Mouse (Mus musculus): Measurements from ENCODE around the gene Ceacam3. TPM values are rescaled to one million over a fixed set of nuclear protein-coding genes. Genes with fewer than 3 reads are reported as not detected.

The Ceacam3 gene
- total RNA-seq (2021) (not detected), polyA plus RNA-seq (2012; rRNA removed) (not detected in 2 replicates)
- long read RNA-seq: 0 reads

DNA sequence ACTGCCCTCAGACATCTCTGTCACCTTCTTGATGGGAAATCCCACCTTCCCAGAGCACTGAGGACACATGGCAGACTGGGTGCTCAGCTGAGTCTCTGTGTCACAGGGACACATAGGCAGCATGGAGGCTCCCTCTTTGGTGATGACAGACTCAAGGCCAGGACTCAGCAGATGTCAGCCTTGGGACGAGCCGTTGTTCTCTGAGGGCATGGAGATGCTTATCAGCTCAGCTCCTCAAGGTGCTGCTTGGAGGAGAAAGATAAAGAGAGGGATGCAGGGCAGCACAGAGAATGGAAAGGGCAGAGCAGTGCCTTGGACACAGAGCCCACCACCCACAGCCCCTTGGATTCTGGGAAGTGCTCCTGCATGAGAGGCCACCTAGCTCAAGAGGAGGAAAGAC, at the start of gene Ceacam3:
Ceacam3 (plus strand) TSS at position 352 of the 400 bp plus-strand sequence.
- no peak for DNase-seq

DNA sequence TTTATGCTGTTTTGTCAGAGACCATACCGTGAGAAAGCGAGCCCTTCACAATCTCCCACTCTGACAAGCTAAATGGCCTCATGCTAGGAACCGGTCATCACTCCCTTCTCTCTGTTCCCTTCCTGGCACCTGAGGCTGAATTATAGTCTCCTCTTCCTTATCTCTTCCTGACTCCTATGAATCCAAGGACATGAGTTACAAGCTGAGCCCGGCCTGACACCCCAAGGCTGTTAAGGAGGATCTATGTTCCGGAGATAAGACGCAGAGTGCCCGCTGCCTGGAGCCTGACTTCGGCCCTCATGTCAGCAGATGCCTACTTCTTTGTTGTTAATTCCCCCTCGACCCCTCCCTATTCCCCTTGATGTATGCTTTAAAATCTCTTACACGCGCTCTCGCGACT, 48.5 kb upstream of the Ceacam3 start:
- DNase-seq: peak; percentile 48

DNA sequence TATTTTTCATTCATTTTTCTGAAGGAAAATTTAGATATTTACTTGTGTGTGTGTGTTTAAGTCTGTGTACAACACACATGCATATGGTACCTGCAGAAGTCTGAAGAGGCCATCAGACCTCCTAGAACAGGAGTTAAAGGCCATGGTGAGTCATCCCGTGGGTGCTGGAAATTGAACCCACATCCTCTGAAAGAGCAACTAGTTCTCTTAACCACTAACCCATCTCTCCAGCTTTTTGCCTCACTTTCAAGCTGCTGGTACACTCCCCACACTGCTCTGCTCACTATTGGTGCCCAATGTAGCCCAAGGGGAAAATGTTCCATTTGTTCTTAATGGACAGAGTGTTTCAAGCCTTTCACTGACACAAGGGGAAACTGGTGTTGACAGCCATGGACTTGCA, 14.8 kb upstream of the Ceacam3 start:
- DNase-seq: no peak

DNA sequence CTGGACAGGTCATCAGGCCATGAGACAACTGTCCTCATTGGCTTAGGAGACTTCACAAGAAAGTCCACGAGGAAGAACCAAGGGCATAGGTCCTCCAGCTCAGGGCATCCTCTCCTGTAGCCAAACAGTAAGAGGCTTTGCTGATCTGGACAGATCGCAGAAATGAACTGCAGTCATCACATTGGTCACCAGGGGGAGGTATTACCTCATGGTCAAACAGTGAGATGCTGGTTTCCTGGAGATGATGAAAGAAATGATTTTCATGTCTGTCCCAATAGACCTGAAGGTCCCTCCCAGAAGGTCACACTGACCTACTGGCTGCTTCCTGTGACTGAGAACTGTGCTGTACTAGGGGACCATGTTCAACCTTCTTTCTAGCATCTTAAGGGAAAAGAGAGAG, 5.6 kb downstream of the Ceacam3 start:
- DNase-seq: peak; percentile 47

DNA sequence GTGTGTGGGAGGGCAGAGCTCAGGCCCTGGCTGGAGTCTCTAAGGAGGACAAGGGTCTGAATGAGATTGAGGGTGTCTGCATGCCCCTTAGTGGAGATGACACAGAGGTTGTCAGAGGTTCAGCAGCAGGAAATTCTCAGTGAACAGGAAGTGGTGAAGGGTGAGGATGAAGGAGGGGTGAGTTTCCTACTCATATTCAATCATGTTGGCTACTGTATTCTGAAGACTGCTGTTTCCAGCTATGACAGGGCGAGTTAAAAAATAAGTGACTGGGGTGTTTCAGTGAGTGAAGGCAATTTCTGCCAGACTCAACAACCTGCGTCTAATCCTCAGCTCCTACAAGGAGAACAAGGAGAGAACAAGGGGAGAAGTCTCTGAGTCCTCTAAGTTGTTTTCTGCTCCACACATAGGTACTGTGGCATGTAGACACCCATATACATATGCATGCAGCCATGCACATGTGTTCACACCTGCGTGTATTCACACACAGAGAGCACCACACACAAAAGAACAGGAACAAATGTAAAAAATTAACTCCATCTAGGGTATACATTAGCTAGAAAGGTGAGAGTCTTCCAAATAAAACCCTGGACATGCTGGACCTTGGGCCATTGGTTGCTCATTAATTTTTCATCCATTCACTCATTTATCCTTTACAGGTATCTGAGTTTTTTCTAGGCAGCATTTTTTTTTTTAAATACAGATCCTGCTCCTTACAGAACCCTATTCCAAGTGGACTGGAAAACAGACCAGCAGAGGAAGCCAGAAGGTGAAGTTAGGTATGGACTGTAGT, 7.0 kb downstream of the Ceacam3 start:
- no peak for DNase-seq

DNA sequence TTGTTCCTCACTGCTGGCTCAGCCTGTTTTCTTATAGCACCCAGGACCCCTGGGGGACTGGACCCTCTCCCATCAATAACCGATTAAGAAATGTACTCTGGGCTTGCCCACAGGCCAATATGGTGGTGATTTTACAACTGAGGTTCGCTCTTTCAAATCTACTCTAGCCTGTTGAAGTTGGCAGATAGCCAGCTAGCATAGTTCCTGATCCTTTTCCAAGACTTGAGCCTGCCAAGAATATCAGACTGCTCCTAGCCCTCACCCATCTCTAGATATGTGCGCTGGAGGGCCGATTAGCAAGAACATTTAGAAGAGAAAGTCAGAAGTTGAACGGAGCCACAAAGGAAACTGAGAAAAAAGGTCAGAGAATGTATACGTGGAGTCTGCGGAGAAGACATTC, 8.9 kb downstream of the Ceacam3 start:
- no peak for DNase-seq

DNA sequence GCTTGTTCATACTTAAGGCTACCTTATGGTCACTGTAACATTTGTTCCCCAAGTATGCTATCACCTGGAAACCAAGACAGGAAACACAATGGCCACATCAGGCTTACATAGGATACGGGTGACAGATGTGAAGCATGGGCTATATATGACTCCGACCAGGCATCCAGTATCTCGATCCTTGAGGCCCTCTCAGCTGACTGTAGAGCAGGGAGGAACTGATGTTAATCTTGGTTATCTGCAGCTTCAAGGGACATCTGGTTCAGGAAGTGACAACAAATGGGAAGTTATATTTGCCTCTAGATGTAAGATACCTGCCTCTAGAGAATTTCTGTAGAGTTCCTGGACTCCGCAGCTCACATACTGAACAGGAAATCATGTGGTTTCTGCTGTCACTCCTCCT, 21.7 kb downstream of the Ceacam3 start:
- no peak for DNase-seq

DNA sequence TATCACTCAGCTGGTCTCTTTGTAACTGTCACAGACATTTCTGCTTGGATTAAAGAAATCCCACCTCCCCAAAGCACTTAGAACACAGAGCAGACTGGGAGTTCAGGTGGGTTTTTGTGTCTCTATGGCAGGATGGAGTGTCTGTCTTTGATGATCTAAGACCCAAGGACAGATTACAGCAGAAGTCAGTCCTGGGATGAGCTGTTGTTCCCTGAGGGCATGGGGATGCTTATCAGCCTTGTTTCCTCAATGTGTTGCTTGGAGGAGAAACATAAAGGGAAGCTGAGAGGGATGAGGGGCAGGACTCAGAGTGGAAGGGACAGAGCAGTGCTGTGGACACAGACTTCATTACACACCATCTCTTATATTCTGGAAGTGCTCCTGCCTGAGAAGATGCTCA, 53.1 kb downstream of the Ceacam3 start, which contains the start of gene Psg29:
Psg29 (plus strand) TSS at position 301 of the 400 bp plus-strand sequence.
- DNase-seq: no peak

DNA sequence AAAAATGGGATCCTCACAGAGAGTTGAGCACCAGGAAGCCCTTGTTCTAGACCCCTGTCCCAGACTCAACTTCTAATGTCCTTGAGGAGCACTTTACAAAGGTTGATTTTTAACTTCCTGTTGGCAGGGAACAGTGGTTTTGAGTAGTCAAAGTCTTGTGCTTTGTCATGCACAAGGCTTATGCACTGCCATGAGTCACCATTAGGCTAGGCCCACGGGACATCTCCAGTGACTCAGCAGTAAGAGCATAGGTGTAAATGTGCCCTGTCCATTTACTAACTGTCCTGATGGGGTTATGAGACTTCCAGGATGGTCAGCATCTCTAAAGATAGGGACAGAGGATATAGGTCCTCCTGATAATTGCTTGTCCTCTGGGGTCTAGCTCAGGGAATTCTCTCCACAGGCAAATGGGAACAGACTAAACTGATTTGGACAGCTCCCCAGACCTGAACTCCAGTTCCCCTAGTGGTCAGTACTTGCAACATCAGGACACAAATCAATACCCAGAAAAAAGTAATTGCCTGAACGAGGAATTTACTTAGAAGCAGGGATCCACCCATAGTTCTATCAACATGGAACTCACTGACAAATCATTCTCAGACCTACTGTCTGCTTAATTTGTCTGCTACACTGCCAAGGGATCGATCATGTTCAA, 55.6 kb downstream of the Ceacam3 start:
- DNase-seq: no peak

Other genes starting within 250 kb of the Ceacam3 start
- 1 to 10 TPM in 1 of 2 experiments, under 1 TPM in 1; 0.98 to 3.8 TPM for gene Ptgir, start 243.8 kb upstream of the Ceacam3 start, total RNA-seq (2021)
- 4.0 and 4.8 TPM in 2 replicates for gene Ptgir, start 243.8 kb upstream of the Ceacam3 start, polyA plus RNA-seq (2012; rRNA removed)
- 100 to 1,000 TPM; 254 to 261 TPM for gene Calm3, start 226.2 kb upstream of the Ceacam3 start, total RNA-seq (2021)
- 402 and 408 TPM in 2 replicates for gene Calm3, start 226.2 kb upstream of the Ceacam3 start, polyA plus RNA-seq (2012; rRNA removed)
- gene Pnmal2, start 205.6 kb upstream of the Ceacam3 start, total RNA-seq (2021): 10 to 100 TPM; 19.7 to 47.9 TPM
- gene Pnmal2, start 205.6 kb upstream of the Ceacam3 start, polyA plus RNA-seq (2012; rRNA removed): 9.9 and 10.9 TPM in 2 replicates
- gene Pnmal1, start 190.6 kb upstream of the Ceacam3 start, total RNA-seq (2021): 1 to 10 TPM; 2.6 to 7.2 TPM
- gene Pnmal1, start 190.6 kb upstream of the Ceacam3 start, polyA plus RNA-seq (2012; rRNA removed): 0.45 and 0.57 TPM in 2 replicates
- gene Gm42372, start 167.2 kb upstream of the Ceacam3 start, total RNA-seq (2021): 1 to 10 TPM; 1.1 to 1.6 TPM
- 0.13 and 0.33 TPM in 2 replicates for gene Gm42372, start 167.2 kb upstream of the Ceacam3 start, polyA plus RNA-seq (2012; rRNA removed)
- gene Ccdc8, start 157.6 kb upstream of the Ceacam3 start, total RNA-seq (2021): 10 to 100 TPM; 13.6 to 28.9 TPM
- 7.3 and 7.5 TPM in 2 replicates for gene Ccdc8, start 157.6 kb upstream of the Ceacam3 start, polyA plus RNA-seq (2012; rRNA removed)
- gene Ppp5c, start 122.4 kb upstream of the Ceacam3 start, total RNA-seq (2021): 10 to 100 TPM; 82.2 to 86.0 TPM
- gene Ppp5c, start 122.4 kb upstream of the Ceacam3 start, polyA plus RNA-seq (2012; rRNA removed): 164 and 179 TPM in 2 replicates
- gene Hif3a, start 87.9 kb upstream of the Ceacam3 start, total RNA-seq (2021): 1 to 10 TPM; 1.6 to 3.2 TPM
- gene Hif3a, start 87.9 kb upstream of the Ceacam3 start, polyA plus RNA-seq (2012; rRNA removed): 3.1 and 4.0 TPM in 2 replicates
- under 1 TPM; 0.35 to 0.58 TPM for gene Psg16, start 76.2 kb upstream of the Ceacam3 start, total RNA-seq (2021)
- gene Psg16, start 76.2 kb upstream of the Ceacam3 start, polyA plus RNA-seq (2012; rRNA removed): 0.13 and 0.33 TPM in 2 replicates
- not detected for gene Psg29, start 53.2 kb downstream of the Ceacam3 start, total RNA-seq (2021)
- not detected in 2 replicates for gene Psg29, start 53.2 kb downstream of the Ceacam3 start, polyA plus RNA-seq (2012; rRNA removed)

Data from adrenal gland, adult 2 months (tissue).